Mouse (Mus musculus) liver, postnatal 0 days (tissue): ENCODE results near the gene Tnik. TPM values are rescaled to one million over a fixed set of nuclear protein-coding genes. Genes with fewer than 3 reads are reported as not detected.

ENCODE experiments used
- ATAC-seq: fragments of 200-750 bp; cut with Nextera tagmentation; 2 replicates; pipeline ENCODE4 v1.8.0; 2017; ENCODE audit warnings: mild to moderate bottlenecking, moderate library complexity
- DNase-seq: peaks from one replicate; pipeline ENCODE4 v3.0.0-alpha.2; 2016
- H3K27ac ChIP-seq: fragments of 300-500 bp; sonication (generic); 2 replicates; pipeline ENCODE4 v1.5.1; 2014; ENCODE audit warnings: antibody characterized with exemption, moderate library complexity, mild to moderate bottlenecking, low read depth
- H3K27me3 ChIP-seq: fragments of 300-500 bp; sonication (generic); 2 replicates; pipeline ENCODE4 v1.6.1; 2014; ENCODE audit warnings: low read length, control low read depth, mixed read lengths; ENCODE audit not compliant: insufficient read depth
- H3K36me3 ChIP-seq: fragments of 300-500 bp; sonication (generic); replicated peaks from 2 replicates; pipeline ENCODE4 v1.6.1; 2014; ENCODE audit warnings: mild to moderate bottlenecking, control low read depth, low read length, moderate library complexity, mixed read lengths; ENCODE audit not compliant: insufficient read depth
- H3K4me1 ChIP-seq: fragments of 300-500 bp; sonication (generic); 2 replicates; pipeline ENCODE4 v1.6.1; 2014; ENCODE audit warnings: antibody characterized with exemption, mild to moderate bottlenecking, control low read depth; ENCODE audit not compliant: insufficient read depth
- H3K4me2 ChIP-seq: fragments of 300-500 bp; sonication (generic); 2 replicates; pipeline ENCODE4 v1.6.1; 2014; ENCODE audit warnings: low read depth, mild to moderate bottlenecking, low read length, moderate library complexity, mixed read lengths
- H3K4me3 ChIP-seq: fragments of 300-500 bp; sonication (generic); 2 replicates; pipeline ENCODE4 v1.5.1; 2014; ENCODE audit warnings: low read depth, low read length
- H3K9ac ChIP-seq: fragments of 300-500 bp; sonication (generic); replicated peaks from 2 replicates; pipeline ENCODE4 v1.6.1; 2014; ENCODE audit warnings: mild to moderate bottlenecking, moderate library complexity
- H3K9me3 ChIP-seq: fragments of 300-500 bp; sonication (generic); 2 replicates; pipeline ENCODE4 v1.6.1; 2016; ENCODE audit warnings: mild to moderate bottlenecking, control low read depth, low read length, mixed read lengths
- CTCF ChIP-seq: sonication (generic); IDR thresholded peaks from 2 replicates; pipeline ENCODE4 v1.5.1; 2016; ENCODE audit warnings: antibody characterized with exemption, low read depth
- EP300 ChIP-seq: IDR thresholded peaks from 2 replicates; pipeline ENCODE4 v1.6.1; 2016; ENCODE audit warnings: antibody characterized with exemption, low read depth, mild to moderate bottlenecking
- WGBS: fragments of 180-500 bp; shearing (Covaris S2); extraction: QIAGEN DNeasy Blood & Tissue Kit; methylation state at CpG from one replicate; pipeline ENCODE4 v1.1.7; 2014; ENCODE audit not compliant: insufficient replicate concordance; 5-methylcytosine and 5-hydroxymethylcytosine counted together
- polyA plus RNA-seq: library from polyadenylated mRNA; unstranded; fragments of >200 nt; fragmentation: Nextera tagmentation; extraction: Ambion mirVana; gene quantifications from 2 replicates; pipeline ENCODE4 v1.2.1, GENCODE M21; 2015

The Tnik gene
- polyA plus RNA-seq, 1 experiment from 2014 or later, result 1.0 TPM

GRCm38 (mm10) chr3:28497503-28497857 is 234.5 kb downstream of the Tnik start:
- Histone ChIP-seq H3K27me3 (no peaks in the 10 kb centered on the region), H3K9me3 (no peaks in the 10 kb centered on the region), H3K36me3 (no peaks in the 10 kb centered on the region), H3K27ac (no peak overlapping the region), H3K4me1 (no peaks in the 10 kb centered on the region), H3K4me2 (no peak overlapping the region), H3K4me3 (no peak overlapping the region), H3K9ac (no peak overlapping the region)
- 82% methylated on average over 3 of the region's 3 CpGs for WGBS
- no peak for DNase-seq
- no peak for ATAC-seq
- no peak for TF ChIP-seq CTCF
- TF ChIP-seq EP300, result no peak

- H3K36me3 ChIP-seq, result no peaks in the 10 kb centered on the region
- no peaks in the 10 kb centered on the region for H3K27me3 ChIP-seq
- H3K4me3 ChIP-seq, result no peak overlapping the region
- DNase-seq (no peak), ATAC-seq (no peak)
- no peak overlapping the region for H3K9ac ChIP-seq
- no peaks in the 10 kb centered on the region for H3K4me1 ChIP-seq
- TF ChIP-seq CTCF (no peak), EP300 (no peak)
- 67% methylated on average over 3 of the region's 3 CpGs for WGBS
- H3K4me2 ChIP-seq, result no peak overlapping the region
- no peak overlapping the region for H3K27ac ChIP-seq
- no peaks in the 10 kb centered on the region for H3K9me3 ChIP-seq
Observed at GRCm38 (mm10) chr3:28502697-28503096, 239.7 kb downstream of the Tnik start.

- Histone ChIP-seq H3K9ac (no peak overlapping the region), H3K27me3 (no peaks in the 10 kb centered on the region), H3K4me2 (no peak overlapping the region), H3K9me3 (no peaks in the 10 kb centered on the region), H3K27ac (no peak overlapping the region), H3K4me1 (no peaks in the 10 kb centered on the region), H3K36me3 (no peaks in the 10 kb centered on the region), H3K4me3 (no peak overlapping the region)
- DNase-seq, result no peak
- TF ChIP-seq CTCF, result no peak
- TF ChIP-seq EP300, result no peak
- 76% methylated on average over 6 of the region's 6 CpGs for WGBS
- no peak for ATAC-seq
Observed at GRCm38 (mm10) chr3:28509337-28509935, 246.4 kb downstream of the Tnik start.

GRCm38 (mm10) chr3:28523004-28523482 is 260.0 kb downstream of the Tnik start:
- WGBS, result 63% methylated on average over 6 of the region's 6 CpGs
- no peaks in the 10 kb centered on the region for H3K4me1 ChIP-seq
- H3K27ac ChIP-seq, result no peak overlapping the region
- no peak for DNase-seq
- no peaks in the 10 kb centered on the region for H3K27me3 ChIP-seq
- H3K4me3 ChIP-seq, result no peak overlapping the region
- no peaks in the 10 kb centered on the region for H3K36me3 ChIP-seq
- H3K9me3 ChIP-seq, result no peaks in the 10 kb centered on the region
- H3K9ac ChIP-seq, result no peak overlapping the region
- H3K4me2 ChIP-seq, result no peak overlapping the region
- no peak for TF ChIP-seq EP300
- TF ChIP-seq CTCF, result no peak
- no peak for ATAC-seq

GRCm38 (mm10) chr3:28523541-28524165 is 260.6 kb downstream of the Tnik start:
- no peak overlapping the region for H3K27ac ChIP-seq
- DNase-seq (no peak), ATAC-seq (no peak)
- 65% methylated on average over 4 of the region's 4 CpGs for WGBS
- H3K36me3 ChIP-seq, result no peaks in the 10 kb centered on the region
- H3K9ac ChIP-seq, result no peak overlapping the region
- no peaks in the 10 kb centered on the region for H3K4me1 ChIP-seq
- H3K9me3 ChIP-seq, result no peaks in the 10 kb centered on the region
- no peak overlapping the region for H3K4me2 ChIP-seq
- no peaks in the 10 kb centered on the region for H3K27me3 ChIP-seq
- no peak overlapping the region for H3K4me3 ChIP-seq
- no peak for TF ChIP-seq CTCF
- TF ChIP-seq EP300, result no peak

- Histone ChIP-seq H3K9ac (no peak overlapping the region), H3K4me1 (no peaks in the 10 kb centered on the region), H3K9me3 (no peaks in the 10 kb centered on the region), H3K4me2 (no peak overlapping the region), H3K36me3 (no peaks in the 10 kb centered on the region), H3K27ac (no peak overlapping the region), H3K27me3 (no peaks in the 10 kb centered on the region), H3K4me3 (no peak overlapping the region)
- ATAC-seq, result no peak
- TF ChIP-seq EP300, result no peak
- TF ChIP-seq CTCF, result no peak
- DNase-seq, result no peak
- 76% methylated on average over 3 of the region's 3 CpGs for WGBS
Observed at GRCm38 (mm10) chr3:28524562-28524961, 261.5 kb downstream of the Tnik start.

GRCm38 (mm10) chr3:28526671-28527070 is 263.7 kb downstream of the Tnik start:
- H3K27me3 ChIP-seq, result no peaks in the 10 kb centered on the region
- no peak overlapping the region for H3K27ac ChIP-seq
- ATAC-seq (no peak), DNase-seq (no peak)
- H3K9me3 ChIP-seq, result no peaks in the 10 kb centered on the region
- H3K4me1 ChIP-seq, result no peaks in the 10 kb centered on the region
- TF ChIP-seq CTCF, result no peak
- TF ChIP-seq EP300, result no peak
- WGBS, result 74% methylated on average over 2 of the region's 2 CpGs
- no peaks in the 10 kb centered on the region for H3K36me3 ChIP-seq
- no peak overlapping the region for H3K9ac ChIP-seq
- H3K4me3 ChIP-seq, result no peak overlapping the region
- H3K4me2 ChIP-seq, result no peak overlapping the region
